Mouse (Mus musculus) heart, embryonic 16.5 days (tissue): ENCODE data around the gene Dnaic2. TPM values are rescaled to one million over a fixed set of nuclear protein-coding genes. Genes with fewer than 3 reads are reported as not detected.

Experiments
- ATAC-seq: fragments of 200-750 bp; cut with Nextera tagmentation; replicated peaks from 2 replicates; pipeline ENCODE4 v1.8.0; 2017; ENCODE audit warnings: moderate number of reproducible peaks; ENCODE audit not compliant: insufficient read depth, low FRiP score; ENCODE audit errors: extremely low read depth
- H3K27ac ChIP-seq: fragments of 300-500 bp; sonication (generic); 2 replicates; pipeline ENCODE4 v1.5.1; 2014; ENCODE audit warnings: mild to moderate bottlenecking, low read length, control low read depth, moderate library complexity
- H3K27me3 ChIP-seq: fragments of 300-500 bp; sonication (generic); 2 replicates; pipeline ENCODE4 v1.6.1; 2014; ENCODE audit warnings: low read length, mixed read lengths; ENCODE audit not compliant: control insufficient read depth, insufficient read depth
- H3K36me3 ChIP-seq: fragments of 300-500 bp; sonication (generic); 2 replicates; pipeline ENCODE4 v1.6.1; 2014; ENCODE audit not compliant: control insufficient read depth, insufficient read depth
- H3K4me1 ChIP-seq: fragments of 300-500 bp; sonication (generic); 2 replicates; pipeline ENCODE4 v1.6.1; 2014; ENCODE audit warnings: low read length, mixed read lengths; ENCODE audit not compliant: control insufficient read depth, insufficient read depth
- H3K4me2 ChIP-seq: fragments of 300-500 bp; sonication (generic); 2 replicates; pipeline ENCODE4 v1.6.1; 2014; ENCODE audit warnings: low read depth, mild to moderate bottlenecking, control low read depth, low read length
- H3K4me3 ChIP-seq: fragments of 300-500 bp; sonication (generic); 2 replicates; pipeline ENCODE4 v1.5.1; 2014; ENCODE audit warnings: mild to moderate bottlenecking, control low read depth, low read length
- H3K9ac ChIP-seq: fragments of 300-500 bp; sonication (generic); 2 replicates; pipeline ENCODE4 v1.6.1; 2014; ENCODE audit warnings: low read length, control low read depth
- H3K9me3 ChIP-seq: fragments of 300-500 bp; sonication (generic); replicated peaks from 2 replicates; pipeline ENCODE4 v1.6.1; 2016; ENCODE audit warnings: low read length; ENCODE audit not compliant: control insufficient read depth
- WGBS: fragments of 180-500 bp; shearing (Covaris S2); extraction: QIAGEN DNeasy Blood & Tissue Kit; methylation state at CpG from one replicate; pipeline ENCODE4 v1.1.7; 2014; 5-methylcytosine and 5-hydroxymethylcytosine counted together
- polyA plus RNA-seq: library from polyadenylated mRNA; unstranded; fragments of >200 nt; fragmentation: Nextera tagmentation; extraction: Ambion mirVana; gene quantifications from 2 replicates; pipeline ENCODE4 v1.2.1, GENCODE M21; 2015

Dnaic2 gene
- polyA plus RNA-seq, 1 experiment from 2014 or later = 1.1 TPM

DNA sequence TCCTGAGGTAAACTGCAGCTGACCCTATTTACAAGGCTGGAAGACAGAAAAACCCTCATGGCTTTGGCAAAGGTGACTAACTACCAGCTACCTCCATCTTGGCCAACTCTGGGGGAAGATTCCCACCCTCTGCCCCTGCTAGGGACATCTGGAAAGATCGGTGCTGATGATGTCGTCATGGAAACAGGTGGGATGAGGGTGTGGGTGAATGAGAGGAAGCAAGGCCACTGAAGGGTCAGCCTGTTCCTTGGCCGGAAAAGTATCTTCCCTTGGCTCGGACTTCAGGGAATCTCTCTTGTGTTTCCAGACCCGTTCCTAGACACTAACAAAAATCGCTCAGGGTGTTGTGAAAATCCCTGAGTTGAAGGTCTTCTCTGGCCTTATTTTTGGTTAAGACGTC is 11.7 kb upstream of the Dnaic2 start:
- no peaks in the 10 kb centered on the region for H3K36me3 ChIP-seq
- no peak overlapping the region for H3K27ac ChIP-seq
- WGBS = 70% methylated on average over 7 of the region's 7 CpGs
- H3K4me3 ChIP-seq = no peak overlapping the region
- no peaks in the 10 kb centered on the region for H3K4me1 ChIP-seq
- H3K9ac ChIP-seq = no peak overlapping the region
- ATAC-seq = no peak
- no peaks in the 10 kb centered on the region for H3K9me3 ChIP-seq
- H3K4me2 ChIP-seq = no peak overlapping the region
- no peaks in the 10 kb centered on the region for H3K27me3 ChIP-seq

DNA sequence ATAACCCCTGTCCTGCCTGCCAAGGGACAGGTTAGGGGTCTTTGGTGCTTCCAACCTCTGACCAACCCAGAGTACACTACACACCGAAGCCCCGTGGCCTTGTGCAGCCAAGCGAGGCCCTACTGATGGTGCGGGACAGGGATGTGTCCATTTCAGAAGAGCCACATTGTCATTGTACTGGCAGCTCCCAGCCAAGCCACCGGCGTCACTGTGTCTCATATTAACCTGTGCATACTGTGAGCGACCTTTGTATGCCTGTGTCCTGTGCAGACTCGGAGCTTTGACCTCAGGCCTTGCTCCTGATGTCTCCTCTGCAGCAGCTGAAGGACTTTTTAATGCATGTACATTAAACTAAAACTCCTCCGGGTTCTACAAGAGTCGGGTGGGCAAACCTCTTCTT is 6.7 kb upstream of the Dnaic2 start:
- 0 out of 2 replicates have a peak, but pooled peaks cover 4% of the 10 kb centered on the region for H3K4me1 ChIP-seq
- 93% methylated on average over 10 of the region's 10 CpGs for WGBS
- no peak overlapping the region for H3K4me2 ChIP-seq

GRCm38 (mm10) chr11:114722438-114722837 is 4.8 kb upstream of the Dnaic2 start:
- ATAC-seq = no peak
- Histone ChIP-seq H3K4me3 (no peak overlapping the region), H3K4me1 (peaks cover 7% of the 10 kb centered on the region), H3K36me3 (no peaks in the 10 kb centered on the region), H3K4me2 (no peak overlapping the region), H3K9me3 (no peaks in the 10 kb centered on the region), H3K9ac (no peak overlapping the region), H3K27me3 (no peaks in the 10 kb centered on the region), H3K27ac (no peak overlapping the region)
- WGBS = 75% methylated on average over 8 of the region's 8 CpGs

More for the DNA sequence above, 6.7 kb upstream of the Dnaic2 start:
- H3K9me3 ChIP-seq = no peaks in the 10 kb centered on the region
- no peak overlapping the region for H3K27ac ChIP-seq
- no peaks in the 10 kb centered on the region for H3K27me3 ChIP-seq
- no peaks in the 10 kb centered on the region for H3K36me3 ChIP-seq
- H3K4me3 ChIP-seq = no peak overlapping the region
- H3K9ac ChIP-seq = no peak overlapping the region
- ATAC-seq = no peak

DNA sequence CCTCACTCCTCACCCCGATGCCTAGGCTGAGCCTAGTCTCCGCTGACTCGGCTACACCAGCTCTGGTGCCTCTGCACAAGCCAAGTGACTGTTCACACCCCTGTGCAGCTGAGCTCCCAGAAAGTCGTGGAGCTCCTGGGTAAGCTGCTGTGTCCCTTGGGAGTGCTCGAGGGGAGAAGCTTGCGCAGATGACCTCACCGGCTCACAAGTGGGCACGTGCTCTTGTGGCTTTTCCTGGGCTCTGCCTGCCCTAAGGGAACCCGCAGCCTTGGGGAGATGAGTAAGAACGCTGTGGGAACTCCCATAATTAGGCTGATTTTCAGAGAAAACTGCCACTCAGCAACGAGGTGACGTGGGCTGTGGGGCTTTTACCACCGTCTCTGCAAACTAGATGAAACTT is 4.2 kb upstream of the Dnaic2 start:
- Histone ChIP-seq H3K4me3 (no peak overlapping the region), H3K36me3 (no peaks in the 10 kb centered on the region), H3K4me1 (peaks cover 11% of the 10 kb centered on the region), H3K27me3 (no peaks in the 10 kb centered on the region), H3K4me2 (no peak overlapping the region), H3K9me3 (no peaks in the 10 kb centered on the region), H3K9ac (no peak overlapping the region), H3K27ac (no peak overlapping the region)
- WGBS = 65% methylated on average over 13 of the region's 13 CpGs
- ATAC-seq = no peak

DNA sequence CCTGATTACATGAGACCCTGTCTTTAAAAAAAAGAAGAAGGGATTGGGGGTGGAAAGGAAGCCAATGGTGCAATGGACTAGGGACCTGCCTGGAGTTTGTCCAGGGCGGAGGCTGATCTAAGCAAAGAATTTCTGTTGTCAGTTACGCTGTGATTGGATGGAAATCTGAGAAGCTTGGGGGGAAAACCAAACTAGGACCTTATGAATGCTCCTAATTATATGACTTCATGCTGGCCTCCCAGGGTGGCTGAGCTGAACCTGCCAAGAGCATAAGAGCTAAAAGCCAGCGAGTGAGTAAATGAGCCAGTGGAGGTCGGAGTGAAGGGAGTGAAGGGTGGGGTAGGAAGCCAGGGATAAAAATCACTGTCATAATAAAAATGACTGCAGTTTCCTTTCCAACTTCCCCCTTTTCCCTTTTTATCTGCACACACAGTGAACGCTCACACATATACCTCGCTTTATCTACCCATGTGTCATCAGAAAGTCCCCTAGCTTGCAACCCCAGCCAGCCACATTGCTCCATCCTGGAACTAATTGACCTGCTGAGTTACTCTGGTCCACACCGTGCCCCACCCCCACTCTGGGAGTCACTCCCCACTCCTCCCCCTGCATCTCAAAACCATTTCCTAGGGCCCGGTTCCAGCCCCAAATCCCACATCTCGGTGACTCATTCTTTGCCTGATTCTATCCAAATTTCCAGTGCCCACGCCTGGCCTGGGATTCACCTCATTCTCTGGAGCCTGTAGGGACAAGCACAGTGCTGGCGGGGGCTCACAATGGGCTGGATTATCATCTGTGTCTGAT is 2.2 kb upstream of the Dnaic2 start:
- Histone ChIP-seq H3K9me3 (no peaks in the 10 kb centered on the region), H3K4me3 (no peak overlapping the region), H3K27ac (peak overlapping the region; percentile 33), H3K4me2 (no peak overlapping the region), H3K4me1 (peaks cover 13% of the 10 kb centered on the region), H3K9ac (no peak overlapping the region), H3K27me3 (no peaks in the 10 kb centered on the region), H3K36me3 (no peaks in the 10 kb centered on the region)
- WGBS = 49% methylated on average over 11 of the region's 11 CpGs
- peak; percentile 64; the same call in 1 of the 2 replicates for ATAC-seq

GRCm38 (mm10) chr11:114727826-114728186 is 598 bp downstream of the Dnaic2 start:
- Histone ChIP-seq H3K9ac (peak overlapping the region; percentile 52; the same call in 1 of the 2 replicates), H3K9me3 (no peaks in the 10 kb centered on the region), H3K4me3 (no peak overlapping the region), H3K27ac (no peak overlapping the region), H3K36me3 (no peaks in the 10 kb centered on the region), H3K4me2 (peak overlapping the region; percentile 78), H3K27me3 (no peaks in the 10 kb centered on the region; the same call in 1 of the 2 replicates), H3K4me1 (peaks cover 11% of the 10 kb centered on the region)
- ATAC-seq = no peak
- 35% methylated on average over 5 of the region's 5 CpGs for WGBS

- Histone ChIP-seq H3K9me3 (no peaks in the 10 kb centered on the region), H3K27me3 (no peaks in the 10 kb centered on the region; the same call in 1 of the 2 replicates), H3K27ac (no peak overlapping the region), H3K36me3 (no peaks in the 10 kb centered on the region), H3K4me3 (no peak overlapping the region), H3K4me1 (peaks cover 9% of the 10 kb centered on the region), H3K9ac (no peak overlapping the region), H3K4me2 (no peak overlapping the region)
- no peak for ATAC-seq
- WGBS = 39% methylated on average over 5 of the region's 5 CpGs
Observed at GRCm38 (mm10) chr11:114728333-114728732, 1.1 kb downstream of the Dnaic2 start.

DNA sequence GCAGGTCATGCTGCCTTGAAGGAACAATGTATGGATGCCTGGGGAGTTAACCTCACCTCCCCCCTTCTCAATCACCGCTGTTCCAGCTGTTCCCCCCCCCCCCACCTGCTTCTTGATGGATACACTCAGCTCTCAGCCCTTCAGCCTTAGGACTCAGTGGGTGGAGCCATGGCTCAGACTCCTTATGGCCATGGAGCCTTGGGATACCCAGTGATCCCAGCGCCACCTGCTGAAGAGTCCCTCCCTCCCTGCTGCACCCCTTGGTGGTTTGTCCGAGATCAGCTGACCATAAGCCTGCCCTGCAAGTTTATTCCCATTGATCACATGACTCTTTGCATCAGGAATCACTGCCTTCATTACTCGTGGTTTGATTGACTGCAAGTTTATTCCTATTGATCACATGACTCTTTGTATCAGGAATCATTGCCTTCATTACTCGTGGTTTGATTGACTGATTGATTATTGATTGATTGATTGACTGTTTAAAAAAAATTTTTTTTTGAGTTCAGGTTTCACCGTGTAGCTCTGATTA is 2.7 kb downstream of the Dnaic2 start:
- Histone ChIP-seq H3K36me3 (no peaks in the 10 kb centered on the region), H3K27me3 (no peaks in the 10 kb centered on the region; the same call in 1 of the 2 replicates), H3K9ac (no peak overlapping the region), H3K4me3 (no peak overlapping the region), H3K4me2 (no peak overlapping the region), H3K27ac (no peak overlapping the region), H3K4me1 (peaks cover 9% of the 10 kb centered on the region), H3K9me3 (no peaks in the 10 kb centered on the region)
- ATAC-seq = no peak
- 47% methylated on average over 6 of the region's 6 CpGs for WGBS

- H3K27ac ChIP-seq = no peak overlapping the region
- H3K4me1 ChIP-seq = peaks cover 9% of the 10 kb centered on the region
- H3K4me2 ChIP-seq = no peak overlapping the region
- H3K9me3 ChIP-seq = no peaks in the 10 kb centered on the region
- 79% methylated on average over 4 of the region's 4 CpGs for WGBS
- H3K9ac ChIP-seq = no peak overlapping the region
- H3K4me3 ChIP-seq = no peak overlapping the region
- no peaks in the 10 kb centered on the region for H3K36me3 ChIP-seq
- no peak for ATAC-seq
- no peaks in the 10 kb centered on the region; the same call in 1 of the 2 replicates for H3K27me3 ChIP-seq
Observed at GRCm38 (mm10) chr11:114731711-114732110, 4.5 kb downstream of the Dnaic2 start.
